In genomic region chr1:160244689-160245088, GRCm38 (mm10) we compare ENCODE assay signal across 23 mouse cellular contexts.
"Had no signal": no experiment of that assay in that cellular context is flagged by ENCODE, and none has a peak within 500 bp of the region (broad histone marks: within the 10 kb centered on the region; RNA-seq: fewer than 3 reads in every experiment).

No protein-coding gene starts in this region.

- H3K9me3 ChIP-seq: limb, embryonic 12.5 days; limb, embryonic 15.5 days; liver, embryonic 12.5 days; liver, embryonic 15.5 days; lung, embryonic 15.5 days; megakaryocyte, embryonic 14.5 days; midbrain, embryonic 10.5 days; midbrain, embryonic 13.5 days; neural tube, embryonic 12.5 days; stomach, embryonic 15.5 days had no signal

- H3K4me1 ChIP-seq: limb, embryonic 12.5 days; limb, embryonic 15.5 days; lung, embryonic 15.5 days; midbrain, embryonic 10.5 days; midbrain, embryonic 13.5 days; neural tube, embryonic 12.5 days; stomach, embryonic 15.5 days had no signal

- H3K27me3 ChIP-seq: limb, embryonic 12.5 days; limb, embryonic 15.5 days; liver, embryonic 12.5 days; liver, embryonic 15.5 days; lung, embryonic 15.5 days; megakaryocyte, embryonic 14.5 days; midbrain, embryonic 13.5 days; neural tube, embryonic 12.5 days; stomach, embryonic 15.5 days had no signal

- H3K27ac ChIP-seq: limb, embryonic 12.5 days; limb, embryonic 15.5 days; liver, embryonic 12.5 days; liver, embryonic 15.5 days; midbrain, embryonic 10.5 days; midbrain, embryonic 13.5 days; neural tube, embryonic 12.5 days; stomach, embryonic 15.5 days had no signal

- H3K4me3 ChIP-seq: limb, embryonic 12.5 days; limb, embryonic 15.5 days; liver, embryonic 12.5 days; liver, embryonic 15.5 days; lung, embryonic 15.5 days; megakaryocyte, embryonic 14.5 days; midbrain, embryonic 10.5 days; midbrain, embryonic 13.5 days; neural tube, embryonic 12.5 days; stomach, embryonic 15.5 days had no signal

- ATAC-seq: intestine, postnatal 0 days; liver, embryonic 12.5 days; midbrain, embryonic 13.5 days had no signal

- H3K4me2 ChIP-seq: limb, embryonic 12.5 days; limb, embryonic 15.5 days; liver, embryonic 12.5 days; liver, embryonic 15.5 days; lung, embryonic 15.5 days; midbrain, embryonic 13.5 days; neural tube, embryonic 12.5 days; stomach, embryonic 15.5 days had no signal

- DNase-seq: kidney, adult 2 months; kidney, postnatal 10 days; kidney, postnatal 36 days; layer of hippocampus, postnatal 36 days; left cerebral cortex, postnatal 4 days; lung, adult 18-20 months; lung, postnatal 10 days; lung, postnatal 36 days; retina, postnatal 1 day; right cerebral cortex, postnatal 25 days; spleen, adult 18-20 months; thymus, postnatal 25 days had no signal

- H3K36me3 ChIP-seq: limb, embryonic 12.5 days; limb, embryonic 15.5 days; lung, embryonic 15.5 days; midbrain, embryonic 10.5 days; midbrain, embryonic 13.5 days; neural tube, embryonic 12.5 days had no signal

- H3K9ac ChIP-seq: limb, embryonic 12.5 days; limb, embryonic 15.5 days; liver, embryonic 12.5 days; liver, embryonic 15.5 days; lung, embryonic 15.5 days; midbrain, embryonic 13.5 days; neural tube, embryonic 12.5 days; stomach, embryonic 15.5 days had no signal
